Mouse (Mus musculus) cortical plate, adult 2 months (tissue): ENCODE results near the gene Syne2.

ENCODE experiments used
- CTCF ChIP-seq: fragments of 200-500 bp; IDR thresholded peaks from 2 replicates; pipeline ENCODE4 v1.5.1; 2011; ENCODE audit warnings: mild to moderate bottlenecking, control low read depth, low read length; ENCODE audit not compliant: insufficient read depth; ENCODE audit errors: extremely low read depth
- POLR2A ChIP-seq: fragments of 200-500 bp; IDR thresholded peaks from 2 replicates; pipeline ENCODE4 v1.6.1; 2011; ENCODE audit warnings: mild to moderate bottlenecking, low read length, control low read depth; ENCODE audit not compliant: insufficient read depth; ENCODE audit errors: extremely low read depth

GRCm38 (mm10) chr12:75992226-75992858, 174.4 kb downstream of the Syne2 start:
- no peak for TF ChIP-seq CTCF
- no peak for TF ChIP-seq POLR2A
